Mouse (Mus musculus): ENCODE data around the gene Bcl2l2. TPM values are rescaled to one million over a fixed set of nuclear protein-coding genes. Genes with fewer than 3 reads are reported as not detected.
A peak's percentile ranks its signal among the peaks of the same experiment; 100 is the strongest.

Gene Bcl2l2
- polyA plus RNA-seq, 1 experiment from 2014 or later: 3.5 TPM

DNA sequence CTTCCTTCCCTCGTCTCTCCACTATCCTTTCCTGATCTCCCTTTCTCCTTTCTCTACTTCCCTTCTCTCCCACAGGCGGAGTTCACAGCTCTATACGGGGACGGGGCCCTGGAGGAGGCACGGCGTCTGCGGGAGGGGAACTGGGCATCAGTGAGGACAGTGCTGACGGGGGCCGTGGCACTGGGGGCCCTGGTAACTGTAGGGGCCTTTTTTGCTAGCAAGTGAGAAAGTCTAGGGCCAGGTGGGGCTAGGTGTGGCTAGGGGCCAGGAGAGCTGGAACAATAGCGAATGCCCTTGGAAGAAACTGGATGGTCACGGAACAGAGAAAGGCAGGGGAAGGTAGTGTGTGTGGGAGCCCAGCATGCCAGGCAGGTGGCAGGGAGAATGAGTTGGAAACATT lies 2.1 kb downstream of the Bcl2l2 start:
- Histone ChIP-seq H3K27me3 (replicated peaks; ENCODE audit: control insufficient read depth, insufficient read depth, low read length) (no peaks in the 10 kb centered on the region), H3K4me2 (ENCODE audit: low read length) (no peak overlapping the region), H3K9me3 (ENCODE audit: control insufficient read depth, low read length) (no peaks in the 10 kb centered on the region), H3K9ac (replicated peaks; ENCODE audit: low read depth, low read length) (no peak overlapping the region), H3K4me3 (replicated peaks; ENCODE audit: low read length) (no peak overlapping the region), H3K27ac (ENCODE audit: low read length) (no peak overlapping the region), H3K4me1 (replicated peaks; ENCODE audit: control insufficient read depth, insufficient read depth, low read length) (peaks cover 23% of the 10 kb centered on the region), H3K36me3 (ENCODE audit: control insufficient read depth, insufficient read depth) (no peaks in the 10 kb centered on the region)
- WGBS: 93% methylated on average over 11 of the region's 11 CpGs
- ATAC-seq: no peak

DNA sequence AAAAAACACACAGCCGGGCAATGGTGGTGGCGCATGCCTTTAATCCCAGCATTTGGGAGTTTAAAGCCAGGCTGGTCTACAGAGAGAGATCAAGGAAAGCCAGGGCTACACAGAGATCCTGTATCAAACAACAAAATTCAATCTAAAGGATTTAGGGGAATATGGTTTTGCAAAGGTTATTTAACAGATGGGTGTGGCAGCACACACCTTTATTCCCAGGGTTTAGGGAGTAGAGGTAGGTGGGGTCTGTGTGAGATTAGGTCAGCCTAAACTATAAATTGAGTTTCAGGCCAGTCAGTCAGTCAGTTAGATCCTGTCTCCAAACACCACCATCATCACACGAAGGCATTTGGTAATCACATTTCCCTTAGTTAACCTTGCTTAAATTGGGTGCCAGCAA lies 9.0 kb downstream of the Bcl2l2 start, which contains the start of gene Pabpn1:
Pabpn1 (plus strand) TSS at position 301 of the 400 bp plus-strand sequence.
- peaks cover 18% of the 10 kb centered on the region for H3K4me1 ChIP-seq (replicated peaks; ENCODE audit: control insufficient read depth, insufficient read depth, low read length)
- peak within 1 kb of the TSS; percentile 59; the same call in 1 of the 2 replicates for H3K9ac ChIP-seq (replicated peaks; ENCODE audit: low read depth, low read length)
- H3K36me3 ChIP-seq (ENCODE audit: control insufficient read depth, insufficient read depth): peaks cover 12% of the 10 kb centered on the region
- peak within 1 kb of the TSS; percentile 94 for H3K4me3 ChIP-seq (replicated peaks; ENCODE audit: low read length)
- no peak for ATAC-seq
- no peaks in the 10 kb centered on the region for H3K27me3 ChIP-seq (replicated peaks; ENCODE audit: control insufficient read depth, insufficient read depth, low read length)
- peak within 1 kb of the TSS; percentile 59 for H3K4me2 ChIP-seq (ENCODE audit: low read length)
- H3K27ac ChIP-seq (ENCODE audit: low read length): peak within 1 kb of the TSS; percentile 94
- no peaks in the 10 kb centered on the region for H3K9me3 ChIP-seq (ENCODE audit: control insufficient read depth, low read length)
- 95% methylated on average over 3 of the region's 3 CpGs for WGBS

DNA sequence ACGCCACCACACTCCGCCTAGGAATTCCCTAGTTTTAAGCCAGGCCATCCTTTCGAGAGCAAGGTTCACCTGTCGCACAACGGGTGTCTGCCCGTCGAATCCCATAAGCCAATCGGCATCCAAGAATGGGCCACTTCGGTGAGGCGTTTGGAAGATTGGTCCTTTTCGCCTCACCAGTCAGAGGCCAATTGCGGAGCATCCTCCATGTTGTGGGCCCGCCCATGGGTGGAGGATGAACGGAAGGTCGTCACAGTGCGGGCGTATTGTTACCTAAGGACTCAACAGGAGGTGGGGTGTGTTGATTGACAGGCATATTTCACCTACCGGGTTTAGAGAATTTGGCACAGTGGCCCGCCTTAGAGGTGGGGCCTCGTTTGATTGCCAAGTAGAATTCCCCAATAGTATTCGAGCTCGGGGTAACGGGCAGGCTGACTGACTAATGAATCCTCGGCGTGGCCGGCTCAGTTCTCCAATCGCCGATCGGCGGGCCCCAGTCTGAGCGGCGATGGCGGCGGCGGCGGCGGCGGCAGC lies 10.5 kb downstream of the Bcl2l2 start:
- Histone ChIP-seq H3K4me1 (replicated peaks; ENCODE audit: control insufficient read depth, insufficient read depth, low read length) (peaks cover 18% of the 10 kb centered on the region), H3K27ac (ENCODE audit: low read length) (peak overlapping the region; percentile 95), H3K4me3 (replicated peaks; ENCODE audit: low read length) (peak overlapping the region; percentile 94), H3K36me3 (ENCODE audit: control insufficient read depth, insufficient read depth) (peaks cover 19% of the 10 kb centered on the region), H3K4me2 (ENCODE audit: low read length) (peak overlapping the region; percentile 59), H3K9ac (replicated peaks; ENCODE audit: low read depth, low read length) (peak overlapping the region; percentile 91), H3K9me3 (ENCODE audit: control insufficient read depth, low read length) (no peaks in the 10 kb centered on the region), H3K27me3 (replicated peaks; ENCODE audit: control insufficient read depth, insufficient read depth, low read length) (no peaks in the 10 kb centered on the region)
- peak; percentile 99 for ATAC-seq
- WGBS: under 1% methylated on average over 38 of the region's 38 CpGs

DNA sequence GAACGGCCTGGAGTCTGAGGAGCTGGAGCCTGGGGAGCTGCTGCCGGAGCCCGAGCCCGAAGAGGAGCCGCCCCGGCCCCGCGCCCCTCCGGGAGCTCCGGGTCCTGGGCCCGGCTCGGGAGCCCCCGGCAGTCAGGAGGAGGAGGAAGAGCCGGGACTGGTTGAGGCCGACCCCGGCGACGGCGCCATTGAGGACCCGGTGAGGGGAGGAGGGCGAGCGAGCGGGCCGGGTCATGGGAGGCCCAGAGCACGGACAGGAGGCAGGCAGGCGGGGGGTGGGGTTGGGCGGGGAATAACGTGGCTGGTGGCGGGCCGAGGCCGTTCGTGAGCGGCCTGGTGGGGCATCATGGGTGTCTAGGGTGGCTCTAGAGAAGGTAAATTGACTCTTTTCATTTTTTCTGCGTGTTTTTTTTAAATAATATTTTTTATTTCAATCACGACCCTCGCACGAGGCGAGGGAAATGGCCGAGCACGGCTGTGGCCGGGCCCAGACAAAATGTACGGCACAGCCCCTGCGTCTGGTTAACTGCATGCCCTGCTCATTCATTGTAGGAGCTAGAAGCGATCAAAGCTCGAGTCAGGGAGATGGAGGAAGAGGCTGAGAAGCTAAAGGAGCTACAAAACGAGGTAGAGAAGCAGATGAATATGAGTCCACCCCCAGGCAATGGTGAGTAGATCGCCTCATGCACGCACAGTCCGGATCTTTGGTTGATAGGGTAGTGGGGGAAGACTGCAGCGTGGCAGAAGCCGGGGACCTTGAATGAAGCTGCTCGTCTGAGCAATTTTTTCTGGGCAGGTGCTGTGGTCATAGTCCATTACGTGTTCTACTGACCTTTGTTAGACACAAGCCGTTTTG lies 11.3 kb downstream of the Bcl2l2 start:
- Histone ChIP-seq H3K4me3 (replicated peaks; ENCODE audit: low read length) (peak overlapping the region; percentile 94), H3K9ac (replicated peaks; ENCODE audit: low read depth, low read length) (peak overlapping the region; percentile 91), H3K9me3 (ENCODE audit: control insufficient read depth, low read length) (no peaks in the 10 kb centered on the region), H3K36me3 (ENCODE audit: control insufficient read depth, insufficient read depth) (peaks cover 22% of the 10 kb centered on the region), H3K4me2 (ENCODE audit: low read length) (peak overlapping the region; percentile 84), H3K27me3 (replicated peaks; ENCODE audit: control insufficient read depth, insufficient read depth, low read length) (no peaks in the 10 kb centered on the region), H3K4me1 (replicated peaks; ENCODE audit: control insufficient read depth, insufficient read depth, low read length) (peaks cover 18% of the 10 kb centered on the region), H3K27ac (ENCODE audit: low read length) (peak overlapping the region; percentile 95)
- WGBS: 0% methylated on average over 47 of the region's 54 CpGs
- peak; percentile 39 for ATAC-seq

DNA sequence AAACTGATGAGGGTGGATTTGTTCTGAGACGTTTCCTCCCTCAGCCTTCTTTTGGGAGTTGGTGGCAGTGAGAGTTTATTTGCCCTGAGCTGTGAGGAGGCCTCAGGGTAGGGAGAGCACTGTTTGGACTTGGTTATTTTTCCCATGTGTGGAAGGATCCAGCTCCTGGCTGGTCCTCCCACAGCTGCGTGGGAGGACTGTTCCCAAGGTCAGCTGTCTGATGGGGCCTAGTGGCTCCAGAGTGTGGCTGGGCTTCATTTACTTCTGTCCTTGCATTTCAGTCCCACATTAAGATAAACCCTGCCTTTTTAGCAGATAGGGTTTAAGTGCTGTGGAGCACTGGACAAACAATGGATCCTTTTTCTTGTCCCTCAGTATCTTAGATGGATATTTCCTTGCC lies 14.3 kb downstream of the Bcl2l2 start:
- Histone ChIP-seq H3K4me2 (ENCODE audit: low read length) (no peak overlapping the region), H3K36me3 (ENCODE audit: control insufficient read depth, insufficient read depth) (peaks cover 22% of the 10 kb centered on the region), H3K27ac (ENCODE audit: low read length) (no peak overlapping the region), H3K27me3 (replicated peaks; ENCODE audit: control insufficient read depth, insufficient read depth, low read length) (no peaks in the 10 kb centered on the region), H3K9me3 (ENCODE audit: control insufficient read depth, low read length) (no peaks in the 10 kb centered on the region), H3K4me3 (replicated peaks; ENCODE audit: low read length) (no peak overlapping the region), H3K9ac (replicated peaks; ENCODE audit: low read depth, low read length) (no peak overlapping the region), H3K4me1 (replicated peaks; ENCODE audit: control insufficient read depth, insufficient read depth, low read length) (peaks cover 18% of the 10 kb centered on the region)
- 71% methylated on average over 2 of the region's 2 CpGs for WGBS
- no peak for ATAC-seq

DNA sequence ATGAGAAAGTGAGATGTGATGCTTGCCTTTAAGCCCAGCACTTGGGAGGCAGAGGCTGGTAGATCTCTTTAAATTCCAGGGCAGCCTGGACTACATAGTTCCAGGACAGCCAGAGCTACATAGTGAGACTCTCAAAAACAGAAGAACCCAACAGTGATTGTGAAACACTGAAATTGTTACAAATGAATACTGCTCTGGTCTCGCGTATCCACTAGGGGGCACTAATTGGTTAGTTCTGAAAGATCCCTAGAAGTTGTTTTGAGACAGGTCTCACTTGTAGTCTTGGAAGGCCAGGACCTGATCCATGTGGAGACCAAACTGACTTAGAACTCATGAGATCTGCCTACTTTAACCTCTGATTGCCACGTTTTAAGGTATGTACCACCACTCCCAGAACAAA lies 17.2 kb downstream of the Bcl2l2 start:
- Histone ChIP-seq H3K4me3 (replicated peaks; ENCODE audit: low read length) (no peak overlapping the region), H3K27ac (ENCODE audit: low read length) (no peak overlapping the region), H3K9me3 (ENCODE audit: control insufficient read depth, low read length) (no peaks in the 10 kb centered on the region), H3K4me2 (ENCODE audit: low read length) (no peak overlapping the region), H3K4me1 (replicated peaks; ENCODE audit: control insufficient read depth, insufficient read depth, low read length) (peaks cover 12% of the 10 kb centered on the region), H3K9ac (replicated peaks; ENCODE audit: low read depth, low read length) (no peak overlapping the region), H3K36me3 (ENCODE audit: control insufficient read depth, insufficient read depth) (peaks cover 27% of the 10 kb centered on the region), H3K27me3 (replicated peaks; ENCODE audit: control insufficient read depth, insufficient read depth, low read length) (no peaks in the 10 kb centered on the region)
- WGBS: 2% methylated on average over 3 of the region's 3 CpGs
- ATAC-seq: peak; percentile 70

DNA sequence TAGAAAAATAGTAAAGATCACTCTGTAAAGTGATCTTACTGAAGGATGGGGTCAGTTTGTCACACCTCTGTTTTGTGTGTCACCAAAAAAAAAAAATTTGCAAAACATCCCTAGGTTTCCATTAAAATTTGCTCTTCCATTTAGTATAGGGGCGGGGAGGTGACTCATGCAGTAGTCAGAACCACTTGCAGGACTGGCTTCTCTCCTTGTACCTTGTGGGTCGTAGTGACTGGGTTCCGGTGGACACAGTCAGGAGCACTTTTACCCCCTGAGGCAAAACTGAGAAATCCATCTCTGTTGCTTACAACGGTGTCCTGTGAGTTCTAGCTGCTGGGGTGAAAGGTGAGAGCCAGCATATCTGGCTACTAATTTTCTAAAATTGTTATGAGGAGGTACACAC lies 20.5 kb downstream of the Bcl2l2 start:
- H3K9ac ChIP-seq (replicated peaks; ENCODE audit: low read depth, low read length): no peak overlapping the region
- WGBS: 97% methylated on average over 4 of the region's 4 CpGs
- peaks cover under 1% of the 10 kb centered on the region; the same call in 1 of the 2 replicates for H3K4me1 ChIP-seq (replicated peaks; ENCODE audit: control insufficient read depth, insufficient read depth, low read length)
- no peaks in the 10 kb centered on the region for H3K9me3 ChIP-seq (ENCODE audit: control insufficient read depth, low read length)
- H3K27ac ChIP-seq (ENCODE audit: low read length): no peak overlapping the region
- peaks cover 31% of the 10 kb centered on the region for H3K36me3 ChIP-seq (ENCODE audit: control insufficient read depth, insufficient read depth)
- H3K27me3 ChIP-seq (replicated peaks; ENCODE audit: control insufficient read depth, insufficient read depth, low read length): no peaks in the 10 kb centered on the region
- no peak overlapping the region for H3K4me3 ChIP-seq (replicated peaks; ENCODE audit: low read length)
- no peak overlapping the region for H3K4me2 ChIP-seq (ENCODE audit: low read length)
- no peak for ATAC-seq

DNA sequence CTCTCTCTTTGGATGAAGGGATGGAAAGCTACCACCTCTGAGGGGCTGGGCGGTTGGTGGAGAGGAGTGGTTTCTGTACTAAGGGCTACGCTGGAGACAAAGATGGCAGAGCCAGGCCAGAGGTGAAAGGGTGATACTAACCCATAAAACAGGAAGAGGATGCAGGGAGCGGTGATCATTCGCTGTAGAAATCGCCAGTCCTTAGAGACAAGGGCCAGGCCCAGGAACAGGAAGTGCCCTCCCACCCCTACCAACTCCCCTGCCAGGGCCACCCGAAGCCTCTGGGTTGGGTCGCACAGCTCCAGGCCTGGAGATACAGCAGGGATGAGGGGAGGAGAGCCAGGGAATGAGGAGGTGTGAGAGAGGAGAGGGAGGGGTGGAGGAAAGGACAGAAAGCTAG lies 25.5 kb downstream of the Bcl2l2 start:
- WGBS: 94% methylated on average over 7 of the region's 7 CpGs
- no peaks in the 10 kb centered on the region for H3K27me3 ChIP-seq (replicated peaks; ENCODE audit: control insufficient read depth, insufficient read depth, low read length)
- no peak overlapping the region for H3K4me2 ChIP-seq (ENCODE audit: low read length)
- H3K4me3 ChIP-seq (replicated peaks; ENCODE audit: low read length): no peak overlapping the region
- peaks cover 30% of the 10 kb centered on the region for H3K36me3 ChIP-seq (ENCODE audit: control insufficient read depth, insufficient read depth)
- 0 out of 2 replicates have a peak overlapping the region, but pooled peaks have one; percentile 9 for H3K9ac ChIP-seq (replicated peaks; ENCODE audit: low read depth, low read length)
- no peak overlapping the region for H3K27ac ChIP-seq (ENCODE audit: low read length)
- H3K9me3 ChIP-seq (ENCODE audit: control insufficient read depth, low read length): no peaks in the 10 kb centered on the region
- ATAC-seq: no peak
- peaks cover 25% of the 10 kb centered on the region for H3K4me1 ChIP-seq (replicated peaks; ENCODE audit: control insufficient read depth, insufficient read depth, low read length)

DNA sequence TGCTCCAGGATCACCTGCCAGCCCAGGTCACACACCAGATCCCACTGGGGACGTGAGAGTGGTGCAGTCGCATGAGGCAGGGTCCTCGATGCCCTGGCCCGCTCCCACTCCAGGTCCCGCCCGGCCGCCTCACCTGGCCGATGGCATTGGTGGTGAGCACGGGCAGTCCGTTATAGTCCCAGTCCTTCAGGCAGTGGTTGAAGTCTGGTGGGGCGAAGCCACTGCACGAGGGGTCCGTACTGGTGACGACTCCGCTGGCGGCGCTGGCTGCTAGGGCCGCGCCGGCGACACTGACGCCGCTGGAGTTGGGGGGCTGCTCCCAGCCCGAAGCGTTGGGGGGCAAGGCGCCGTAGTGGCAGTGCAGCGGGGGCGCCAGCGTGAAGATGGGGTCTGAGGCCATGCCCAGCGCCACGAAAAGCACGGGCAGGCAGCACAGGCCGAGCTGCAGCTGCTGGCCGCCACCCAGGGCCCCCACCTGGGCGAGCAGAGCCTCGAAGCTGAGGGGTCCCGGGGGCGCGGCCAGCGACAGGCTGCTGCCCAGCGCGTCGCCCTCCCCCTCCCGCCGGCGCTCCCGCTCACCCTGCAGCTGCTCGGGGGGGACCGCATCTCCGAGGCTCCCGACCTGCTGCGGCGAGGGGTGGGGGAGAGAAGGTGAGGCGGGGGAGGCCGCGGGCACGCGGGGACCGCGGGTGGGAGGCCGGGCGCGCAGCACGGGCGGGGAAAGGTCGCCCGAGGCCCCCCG lies 29.1 kb downstream of the Bcl2l2 start:
- H3K4me2 ChIP-seq (ENCODE audit: low read length): peak overlapping the region; percentile 97
- peaks cover 17% of the 10 kb centered on the region for H3K36me3 ChIP-seq (ENCODE audit: control insufficient read depth, insufficient read depth)
- H3K9me3 ChIP-seq (ENCODE audit: control insufficient read depth, low read length): no peaks in the 10 kb centered on the region
- WGBS: 2% methylated on average over 50 of the region's 69 CpGs
- H3K4me1 ChIP-seq (replicated peaks; ENCODE audit: control insufficient read depth, insufficient read depth, low read length): peaks cover 27% of the 10 kb centered on the region
- peak overlapping the region; percentile 89 for H3K4me3 ChIP-seq (replicated peaks; ENCODE audit: low read length)
- ATAC-seq: peak; percentile 64
- peak overlapping the region; percentile 98 for H3K9ac ChIP-seq (replicated peaks; ENCODE audit: low read depth, low read length)
- no peaks in the 10 kb centered on the region for H3K27me3 ChIP-seq (replicated peaks; ENCODE audit: control insufficient read depth, insufficient read depth, low read length)
- H3K27ac ChIP-seq (ENCODE audit: low read length): peak overlapping the region; percentile 87
